Mouse (Mus musculus) liver, postnatal 0 days (tissue): ENCODE data around the gene Rpl31.

Source experiments
- CTCF ChIP-seq: sonication (generic); IDR thresholded peaks from 2 replicates; pipeline ENCODE4 v1.5.1; 2016; ENCODE audit warnings: antibody characterized with exemption, low read depth
- EP300 ChIP-seq: IDR thresholded peaks from 2 replicates; pipeline ENCODE4 v1.6.1; 2016; ENCODE audit warnings: antibody characterized with exemption, low read depth, mild to moderate bottlenecking

- TF ChIP-seq CTCF, result no peak
- no peak for TF ChIP-seq EP300
Observed at GRCm38 (mm10) chr1:39330857-39331594, 36.6 kb upstream of the Rpl31 start.
